Mouse (Mus musculus) neural tube, embryonic 11.5 days (tissue): ENCODE measurements at regions not wholly inside any gene's neighbourhood (a gene's known extent, or its start where the extent isn't known, plus 50 kb on each side); places are given as distances from the start of the nearest gene placed in this dataset.
A peak's percentile ranks its signal among the peaks of the same experiment; 100 is the strongest.

ENCODE experiments used
- ATAC-seq: fragments of 200-750 bp; cut with Nextera tagmentation; 2 replicates; pipeline ENCODE4 v1.8.0; 2017; ENCODE audit warnings: moderate number of reproducible peaks, mild to moderate bottlenecking, moderate TSS enrichment, moderate library complexity; ENCODE audit not compliant: insufficient read depth, low FRiP score, low TSS enrichment
- DNase-seq: peaks from one replicate; pipeline ENCODE4 v3.0.0-alpha.2; 2015; ENCODE audit warnings: low spot score
- H3K27ac ChIP-seq: fragments of 300-500 bp; sonication (generic); 2 replicates; pipeline ENCODE4 v1.5.1; 2014; ENCODE audit warnings: low read depth, mild to moderate bottlenecking, low read length
- H3K27me3 ChIP-seq: fragments of 300-500 bp; sonication (generic); 2 replicates; pipeline ENCODE4 v1.6.1; 2014; ENCODE audit warnings: mild to moderate bottlenecking, low read length, mixed read lengths; ENCODE audit not compliant: control insufficient read depth, insufficient read depth
- H3K36me3 ChIP-seq: fragments of 300-500 bp; sonication (generic); 2 replicates; pipeline ENCODE4 v1.6.1; 2014; ENCODE audit warnings: mild to moderate bottlenecking, low read length, moderate library complexity, mixed read lengths; ENCODE audit not compliant: control insufficient read depth, insufficient read depth
- H3K4me1 ChIP-seq: fragments of 300-500 bp; sonication (generic); 2 replicates; pipeline ENCODE4 v1.6.1; 2014; ENCODE audit warnings: low read length, mixed read lengths; ENCODE audit not compliant: control insufficient read depth, insufficient read depth
- H3K4me2 ChIP-seq: fragments of 300-500 bp; sonication (generic); 2 replicates; pipeline ENCODE4 v1.6.1; 2014; ENCODE audit warnings: low read depth, mild to moderate bottlenecking, moderate library complexity
- H3K4me3 ChIP-seq: fragments of 300-500 bp; sonication (generic); 2 replicates; pipeline ENCODE4 v1.5.1; 2014; ENCODE audit warnings: low read depth, low read length
- H3K9ac ChIP-seq: fragments of 300-500 bp; sonication (generic); 2 replicates; pipeline ENCODE4 v1.6.1; 2014; ENCODE audit warnings: mild to moderate bottlenecking, low read length
- H3K9me3 ChIP-seq: fragments of 300-500 bp; sonication (generic); 2 replicates; pipeline ENCODE4 v1.6.1; 2016; ENCODE audit warnings: low read length; ENCODE audit not compliant: control insufficient read depth
- WGBS: fragments of 180-500 bp; shearing (Covaris S2); extraction: QIAGEN DNeasy Blood & Tissue Kit; methylation state at CpG from one replicate; pipeline ENCODE4 v1.1.7; 2014; 5-methylcytosine and 5-hydroxymethylcytosine counted together

- H3K4me2 ChIP-seq: no peak overlapping the region
- H3K27me3 ChIP-seq: no peaks in the 10 kb centered on the region
- H3K4me1 ChIP-seq: no peaks in the 10 kb centered on the region
- DNase-seq (no peak), ATAC-seq (no peak)
- no peaks in the 10 kb centered on the region for H3K36me3 ChIP-seq
- no peak overlapping the region for H3K27ac ChIP-seq
- H3K9ac ChIP-seq: no peak overlapping the region
- 51% methylated on average over 5 of the region's 5 CpGs for WGBS
- no peak overlapping the region for H3K4me3 ChIP-seq
- no peaks in the 10 kb centered on the region for H3K9me3 ChIP-seq
Measured at GRCm38 (mm10) chr5:4304201-4304600, 112.0 kb downstream of the Mterf1b start.

- H3K27me3 ChIP-seq: no peaks in the 10 kb centered on the region
- no peaks in the 10 kb centered on the region for H3K36me3 ChIP-seq
- 80% methylated on average over 5 of the region's 5 CpGs for WGBS
- no peak overlapping the region for H3K4me3 ChIP-seq
- H3K9me3 ChIP-seq: no peaks in the 10 kb centered on the region
- no peak for DNase-seq
- H3K27ac ChIP-seq: no peak overlapping the region
- no peaks in the 10 kb centered on the region for H3K4me1 ChIP-seq
- H3K9ac ChIP-seq: no peak overlapping the region
- H3K4me2 ChIP-seq: no peak overlapping the region
- no peak for ATAC-seq
Measured at GRCm38 (mm10) chr5:4308514-4308913, 116.3 kb downstream of the Mterf1b start.

GRCm38 (mm10) chr5:4311169-4311568 lies 119.0 kb downstream of the Mterf1b start:
- Histone ChIP-seq H3K36me3 (no peaks in the 10 kb centered on the region), H3K4me1 (no peaks in the 10 kb centered on the region), H3K27ac (no peak overlapping the region), H3K27me3 (no peaks in the 10 kb centered on the region), H3K4me2 (no peak overlapping the region), H3K9me3 (no peaks in the 10 kb centered on the region), H3K9ac (no peak overlapping the region), H3K4me3 (no peak overlapping the region)
- WGBS: 80% methylated on average over 4 of the region's 4 CpGs
- ATAC-seq (no peak), DNase-seq (no peak)

GRCm38 (mm10) chr5:4311599-4311998 lies 119.4 kb downstream of the Mterf1b start:
- Histone ChIP-seq H3K36me3 (no peaks in the 10 kb centered on the region), H3K9me3 (no peaks in the 10 kb centered on the region), H3K9ac (no peak overlapping the region), H3K4me2 (no peak overlapping the region), H3K27ac (no peak overlapping the region), H3K4me1 (no peaks in the 10 kb centered on the region), H3K4me3 (no peak overlapping the region), H3K27me3 (no peaks in the 10 kb centered on the region)
- ATAC-seq (no peak), DNase-seq (no peak)
- WGBS: 73% methylated on average over 4 of the region's 4 CpGs

GRCm38 (mm10) chr5:4312675-4313074 lies 120.5 kb downstream of the Mterf1b start:
- H3K9ac ChIP-seq: no peak overlapping the region
- 62% methylated on average over 14 of the region's 14 CpGs for WGBS
- no peak overlapping the region for H3K4me2 ChIP-seq
- no peaks in the 10 kb centered on the region for H3K9me3 ChIP-seq
- H3K4me3 ChIP-seq: no peak overlapping the region
- H3K4me1 ChIP-seq: no peaks in the 10 kb centered on the region
- H3K27ac ChIP-seq: no peak overlapping the region
- H3K36me3 ChIP-seq: no peaks in the 10 kb centered on the region
- no peak for ATAC-seq
- peak; percentile 16 for DNase-seq
- no peaks in the 10 kb centered on the region for H3K27me3 ChIP-seq

- no peak overlapping the region for H3K9ac ChIP-seq
- H3K4me3 ChIP-seq: no peak overlapping the region
- no peaks in the 10 kb centered on the region for H3K4me1 ChIP-seq
- WGBS: 79% methylated on average over 8 of the region's 8 CpGs
- no peaks in the 10 kb centered on the region for H3K9me3 ChIP-seq
- DNase-seq (no peak), ATAC-seq (no peak)
- H3K27ac ChIP-seq: no peak overlapping the region
- no peak overlapping the region for H3K4me2 ChIP-seq
- H3K27me3 ChIP-seq: no peaks in the 10 kb centered on the region
- no peaks in the 10 kb centered on the region for H3K36me3 ChIP-seq
Measured at GRCm38 (mm10) chr5:4322634-4323386, 130.6 kb downstream of the Mterf1b start.

GRCm38 (mm10) chr5:4323387-4323704 lies 131.2 kb downstream of the Mterf1b start:
- ATAC-seq (no peak), DNase-seq (no peak)
- Histone ChIP-seq H3K27me3 (no peaks in the 10 kb centered on the region), H3K9me3 (no peaks in the 10 kb centered on the region), H3K27ac (no peak overlapping the region), H3K36me3 (no peaks in the 10 kb centered on the region), H3K4me2 (no peak overlapping the region), H3K4me1 (no peaks in the 10 kb centered on the region), H3K9ac (no peak overlapping the region), H3K4me3 (no peak overlapping the region)
- 85% methylated on average over 2 of the region's 2 CpGs for WGBS

GRCm38 (mm10) chr5:4325813-4326212 lies 133.6 kb downstream of the Mterf1b start:
- Histone ChIP-seq H3K27ac (no peak overlapping the region), H3K4me2 (no peak overlapping the region), H3K27me3 (no peaks in the 10 kb centered on the region), H3K36me3 (no peaks in the 10 kb centered on the region), H3K9ac (no peak overlapping the region), H3K4me1 (no peaks in the 10 kb centered on the region), H3K9me3 (no peaks in the 10 kb centered on the region), H3K4me3 (no peak overlapping the region)
- 27% methylated on average over 3 of the region's 3 CpGs for WGBS
- ATAC-seq: no peak
- DNase-seq: no peak

- Histone ChIP-seq H3K9ac (no peak overlapping the region), H3K9me3 (no peaks in the 10 kb centered on the region), H3K27ac (no peak overlapping the region), H3K4me2 (no peak overlapping the region), H3K36me3 (no peaks in the 10 kb centered on the region), H3K27me3 (no peaks in the 10 kb centered on the region), H3K4me3 (no peak overlapping the region), H3K4me1 (no peaks in the 10 kb centered on the region)
- WGBS: 36% methylated on average over 8 of the region's 8 CpGs
- ATAC-seq (no peak), DNase-seq (no peak)
Measured at GRCm38 (mm10) chr5:4326309-4327014, 134.3 kb downstream of the Mterf1b start.
